Mouse (Mus musculus) MEL (cell line): ENCODE data around the gene Emd. TPM values are rescaled to one million over a fixed set of nuclear protein-coding genes. Genes with fewer than 3 reads are reported as not detected.

Experiments
- DNase-seq: peaks from one replicate; pipeline ENCODE4 v3.0.0; 2011; ENCODE audit warnings: low read depth, low spot score
- H3K27ac ChIP-seq: 2 replicates; pipeline ENCODE4 v1.5.1; 2012; ENCODE audit warnings: low read depth, mild to moderate bottlenecking, control low read depth, low read length, moderate library complexity; ENCODE audit not compliant: control insufficient read depth
- H3K27me3 ChIP-seq, 2 experiments: fragments of 150-350 bp in 1 of 2; sonication (generic) in 1 of 2; 2 replicates each; pipeline ENCODE4 v1.6.1; 2012; ENCODE audit warnings: low read length in 2 of 2, mild to moderate bottlenecking in 2 of 2, improper control_type of control experiment in 1 of 2, moderate library complexity in 1 of 2; ENCODE audit not compliant: insufficient read depth in 2 of 2, control insufficient read depth in 1 of 2
- H3K36me3 ChIP-seq, 2 experiments: 2 replicates each; pipeline ENCODE4 v1.6.1; 2012 to 2014; ENCODE audit warnings: low read length in 2 of 2, improper control_type of control experiment in 1 of 2, inconsistent platforms in 1 of 2, mild to moderate bottlenecking in 1 of 2; ENCODE audit not compliant: insufficient read depth in 2 of 2, control insufficient read depth in 1 of 2
- H3K4me1 ChIP-seq, 2 experiments: fragments of 150-350 bp in 1 of 2; sonication (generic) in 1 of 2; 2 replicates each; pipeline ENCODE4 v1.6.1; 2012; ENCODE audit warnings: low read length in 2 of 2, improper control_type of control experiment in 1 of 2, mild to moderate bottlenecking in 1 of 2; ENCODE audit not compliant: insufficient read depth in 2 of 2, control insufficient read depth in 1 of 2
- H3K4me3 ChIP-seq, 2 experiments: fragments of 150-350 bp in 1 of 2; sonication (generic) in 1 of 2; 2 replicates each; pipeline ENCODE4 v1.5.1; 2012; ENCODE audit warnings: low read depth in 2 of 2, low read length in 2 of 2, mild to moderate bottlenecking in 2 of 2, moderate library complexity in 2 of 2, control low read depth in 1 of 2, improper control_type of control experiment in 1 of 2; ENCODE audit not compliant: control insufficient read depth in 1 of 2, insufficient read depth in 1 of 2
- H3K79me2 ChIP-seq: 2 replicates; pipeline ENCODE4 v1.6.1; 2012; ENCODE audit warnings: mild to moderate bottlenecking, low read length, moderate library complexity; ENCODE audit not compliant: control insufficient read depth, poor library complexity, insufficient read depth
- H3K9ac ChIP-seq: 2 replicates; pipeline ENCODE4 v1.6.1; 2012; ENCODE audit warnings: low read depth, mild to moderate bottlenecking, control low read depth, low read length, moderate library complexity; ENCODE audit not compliant: control insufficient read depth, poor library complexity, severe bottlenecking
- H3K9me3 ChIP-seq: fragments of 150-350 bp; sonication (generic); replicated peaks from 2 replicates; pipeline ENCODE4 v1.6.1; 2012; ENCODE audit warnings: mild to moderate bottlenecking, low read length, improper control_type of control experiment, moderate library complexity; ENCODE audit not compliant: insufficient read depth
- E2F4 ChIP-seq: IDR thresholded peaks from 2 replicates; pipeline ENCODE4 v1.6.1; 2011; ENCODE audit warnings: low read depth, low read length, improper control_type of control experiment, borderline replicate concordance
- ELF1 ChIP-seq: IDR thresholded peaks from 2 replicates; pipeline ENCODE4 v1.6.1; 2014; ENCODE audit warnings: low read depth, mild to moderate bottlenecking, inconsistent platforms, low read length, improper control_type of control experiment, moderate library complexity
- GABPA ChIP-seq: IDR thresholded peaks from 2 replicates; pipeline ENCODE4 v1.6.1; 2012; ENCODE audit warnings: low read depth, mild to moderate bottlenecking, inconsistent platforms, low read length, improper control_type of control experiment, moderate library complexity
- GATA1 ChIP-seq: IDR thresholded peaks from 2 replicates; pipeline ENCODE4 v1.6.1; 2011; ENCODE audit warnings: low read depth, low read length, improper control_type of control experiment
- HCFC1 ChIP-seq: IDR thresholded peaks from 2 replicates; pipeline ENCODE4 v1.6.1; 2012; ENCODE audit warnings: low read depth, mild to moderate bottlenecking, inconsistent platforms, low read length, improper control_type of control experiment, moderate library complexity
- KAT2A ChIP-seq: conservative IDR thresholded peaks from 2 replicates; pipeline ENCODE4 v1.6.1; 2012; ENCODE audit warnings: low read depth, low read length, improper control_type of control experiment, inconsistent platforms
- MAZ ChIP-seq: IDR thresholded peaks from 2 replicates; pipeline ENCODE4 v1.6.1; 2012; ENCODE audit warnings: low read depth, mild to moderate bottlenecking, inconsistent platforms, low read length, improper control_type of control experiment
- MEF2A ChIP-seq: IDR thresholded peaks from 2 replicates; pipeline ENCODE4 v1.6.1; 2014; ENCODE audit warnings: low read depth, mild to moderate bottlenecking, inconsistent platforms, low read length, improper control_type of control experiment; ENCODE audit not compliant: poor library complexity, insufficient replicate concordance, severe bottlenecking; ENCODE audit errors: extremely low read depth
- MXI1 ChIP-seq: IDR thresholded peaks from 2 replicates; pipeline ENCODE4 v1.6.1; 2011; ENCODE audit warnings: mild to moderate bottlenecking, low read depth, low read length, improper control_type of control experiment
- MYB ChIP-seq: IDR thresholded peaks from 2 replicates; pipeline ENCODE4 v1.6.1; 2011; ENCODE audit warnings: mild to moderate bottlenecking, low read depth, low read length, improper control_type of control experiment
- NRF1 ChIP-seq: IDR thresholded peaks from 2 replicates; pipeline ENCODE4 v1.6.1; 2014; ENCODE audit warnings: low read depth, mild to moderate bottlenecking, inconsistent platforms, low read length, improper control_type of control experiment, moderate library complexity; ENCODE audit not compliant: poor library complexity, insufficient read depth, severe bottlenecking
- POLR2A ChIP-seq, 2 experiments: IDR thresholded peaks; 2 replicates each; pipeline ENCODE4 v1.6.1; 2011 to 2012; ENCODE audit warnings: low read length in 2 of 2, mild to moderate bottlenecking in 2 of 2, control low read depth in 1 of 2, improper control_type of control experiment in 1 of 2, low read depth in 1 of 2, moderate library complexity in 1 of 2; ENCODE audit not compliant: control insufficient read depth in 1 of 2, insufficient read depth in 1 of 2, poor library complexity in 1 of 2
- POLR2AphosphoS2 ChIP-seq: IDR thresholded peaks from 2 replicates; pipeline ENCODE4 v1.6.1; 2011; ENCODE audit warnings: low read length, improper control_type of control experiment
- POLR2AphosphoS5 ChIP-seq: IDR thresholded peaks from 2 replicates; pipeline ENCODE4 v1.6.1; 2012; ENCODE audit warnings: low read depth, borderline replicate concordance, mild to moderate bottlenecking, inconsistent platforms, low read length, moderate library complexity, mixed read lengths
- SMC3 ChIP-seq: IDR thresholded peaks from 2 replicates; pipeline ENCODE4 v1.6.1; 2011; ENCODE audit warnings: low read depth, low read length, improper control_type of control experiment
- TBP ChIP-seq: IDR thresholded peaks from 2 replicates; pipeline ENCODE4 v1.8.0; 2011; ENCODE audit warnings: low read depth, low read length, improper control_type of control experiment
- UBTF ChIP-seq: IDR thresholded peaks from 2 replicates; pipeline ENCODE4 v1.6.1; 2012; ENCODE audit warnings: low read depth, mild to moderate bottlenecking, inconsistent platforms, low read length, improper control_type of control experiment, moderate library complexity, borderline replicate concordance; ENCODE audit not compliant: insufficient read depth
- ZMIZ1 ChIP-seq: IDR thresholded peaks from 2 replicates; pipeline ENCODE4 v1.6.1; 2012; ENCODE audit warnings: low read depth, mild to moderate bottlenecking, inconsistent platforms, low read length, improper control_type of control experiment, moderate library complexity
- polyA plus RNA-seq, 2 experiments: library from polyadenylated mRNA; stranded (reverse) in 1 of 2; unstranded in 1 of 2; fragments of >175 nt in 1 of 2; fragments of >200 nt in 1 of 2; gene quantifications; 2 replicates each; pipeline versions ENCODE4 v1.2.1 to v1.2.4; 2012; ENCODE audit warnings: low replicate concordance in 2 of 2, low read depth in 1 of 2; ENCODE audit not compliant: insufficient read length in 2 of 2, insufficient read depth in 1 of 2, missing spikeins in 1 of 2
- total RNA-seq: library from RNA; depleted of rRNA; stranded (reverse); fragments of 300-350 nt; gene quantifications from 2 replicates; pipeline ENCODE4 v1.2.3, GENCODE M21; 2012

Emd gene
- total and polyA plus RNA-seq, 3 experiments: 55.5 to 157 (median 130) TPM

DNA sequence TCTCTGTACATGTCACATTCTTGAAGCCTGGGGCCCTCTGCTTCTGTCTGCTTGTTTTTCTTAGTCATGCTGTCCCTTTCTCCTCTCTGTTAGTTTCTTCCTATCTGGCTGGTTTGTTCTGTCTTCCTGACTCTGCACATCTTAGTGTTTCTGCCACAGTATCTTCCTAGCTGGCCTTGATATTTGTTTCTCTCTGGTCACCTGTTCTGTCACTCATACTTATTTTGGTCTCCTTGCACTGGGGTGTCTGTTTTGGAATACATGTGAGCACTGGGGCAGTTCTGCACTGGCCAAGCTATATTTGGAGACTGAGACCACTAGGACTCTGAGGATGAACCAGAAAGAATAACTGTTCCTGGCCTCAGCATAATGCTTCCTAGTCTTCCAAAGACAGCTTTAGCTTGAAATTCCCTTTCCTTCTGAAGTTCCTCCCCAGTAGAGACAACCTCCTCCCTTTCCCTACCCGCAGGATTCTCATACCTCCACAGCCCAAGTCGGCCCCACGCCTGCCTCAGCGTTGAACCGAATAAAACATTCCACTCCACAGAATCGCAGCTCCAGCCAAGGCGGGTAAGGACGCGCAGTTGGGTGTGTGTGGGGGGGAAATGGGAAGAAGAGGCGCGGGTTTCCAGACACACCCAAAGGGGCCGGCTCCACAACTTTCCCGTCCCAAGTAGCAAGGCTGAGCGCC is 26.7 kb downstream of the Emd start (continued):
- no peak for TF ChIP-seq SMC3
- no peak for TF ChIP-seq GATA1
- no peak for TF ChIP-seq UBTF

DNA sequence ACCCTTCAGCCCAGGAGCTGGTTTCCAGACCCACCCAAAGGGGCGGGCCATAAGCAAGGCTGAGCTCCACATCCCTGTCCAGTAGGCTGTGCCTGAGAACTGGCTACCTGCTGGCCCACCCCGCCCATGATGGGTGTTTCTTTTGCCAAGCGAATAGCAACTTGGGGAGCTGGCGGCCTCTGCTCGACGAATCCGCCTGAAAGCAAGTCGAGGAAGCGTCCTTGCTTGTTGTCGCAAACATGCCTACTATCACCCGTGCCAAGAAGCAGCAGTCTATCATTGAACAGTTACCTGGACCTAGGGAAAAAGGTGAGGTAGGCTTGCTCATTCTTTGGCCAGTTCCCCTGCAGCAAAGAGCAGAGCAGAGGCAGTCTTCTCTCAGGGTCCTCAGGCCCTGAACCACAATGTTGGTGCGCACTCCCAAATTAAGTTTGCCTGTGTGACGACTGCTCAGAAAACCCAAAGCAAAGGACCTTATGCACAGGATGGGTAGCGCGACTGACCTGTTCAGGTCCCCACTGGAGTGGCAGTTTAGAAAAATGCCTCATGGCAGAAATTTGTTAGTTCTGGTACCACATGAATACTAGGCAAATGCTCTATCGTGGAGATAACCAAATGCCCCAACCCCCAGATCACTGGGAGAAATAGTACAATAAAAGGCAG is 27.4 kb downstream of the Emd start, which contains the start of the genes Taz and Dnase1l1:
Gene Taz (plus strand): TSS at position 181 of the 663 bp plus-strand sequence.
Gene Dnase1l1 (minus strand): TSS at position 606 of the 663 bp plus-strand sequence.
- peak within 1 kb of the TSS; percentile 86 for H3K9ac ChIP-seq
- peaks cover 0 to 13% of the 10 kb centered on the region in 2 experiments; a peak in 3 of 4 replicates for H3K36me3 ChIP-seq
- TF ChIP-seq MYB: no peak
- TF ChIP-seq TBP: 0 out of 2 replicates have a peak, but pooled peaks have one; percentile 22
- TF ChIP-seq E2F4: no peak
- TF ChIP-seq MAZ: no peak
- TF ChIP-seq GABPA: no peak
- TF ChIP-seq POLR2A (IDR thresholded peaks at IDR 0.05; ENCODE audit: control insufficient read depth in 1 of 2, insufficient read depth in 1 of 2, low read depth in 1 of 2, low read length in 2 of 2, poor library complexity in 1 of 2): peak in 1 of 2 experiments; percentile 55; a peak in 1 of 4 replicates
- TF ChIP-seq MEF2A: no peak
- TF ChIP-seq POLR2AphosphoS2: peak; percentile 10; the same call in 1 of the 2 replicates
- no peak for TF ChIP-seq MXI1
- TF ChIP-seq POLR2AphosphoS5: no peak
- peak; percentile 45 for TF ChIP-seq HCFC1
- TF ChIP-seq NRF1: no peak
- TF ChIP-seq ELF1: no peak
- no peak; the same call in 1 of the 2 replicates for TF ChIP-seq ZMIZ1
- TF ChIP-seq KAT2A: no peak
- TF ChIP-seq, all 39 proteins: peak for 4
- peak within 1 kb of the TSS; percentile 85 for H3K27ac ChIP-seq
- H3K27me3 ChIP-seq: no peaks in the 10 kb centered on the region
- peak; percentile 92 for DNase-seq
- H3K4me1 ChIP-seq: peaks cover 0 to 12% of the 10 kb centered on the region in 2 experiments; a peak in 2 of 4 replicates
- peaks cover 13% of the 10 kb centered on the region for H3K79me2 ChIP-seq
- peak within 1 kb of the TSS; percentile 76 to 83 for H3K4me3 ChIP-seq
- no peaks in the 10 kb centered on the region for H3K9me3 ChIP-seq
